Mouse (Mus musculus) heart, adult 2 months (tissue): ENCODE measurements around the gene Cadm1.

Experiments used
- CTCF ChIP-seq: fragments of 200-600 bp; IDR thresholded peaks from 2 replicates; pipeline ENCODE4 v1.8.1; 2022; ENCODE audit warnings: antibody characterized with exemption, mild to moderate bottlenecking, moderate library complexity
- EP300 ChIP-seq: fragments of 200-500 bp; IDR thresholded peaks from 2 replicates; pipeline ENCODE4 v1.6.1; 2011; ENCODE audit warnings: low read depth, low read length, control low read depth; ENCODE audit not compliant: insufficient read depth
- POLR2A ChIP-seq: fragments of 200-500 bp; IDR thresholded peaks from 2 replicates; pipeline ENCODE4 v1.6.1; 2011; ENCODE audit warnings: mild to moderate bottlenecking, low read depth, low read length, control low read depth; ENCODE audit not compliant: insufficient read depth

DNA sequence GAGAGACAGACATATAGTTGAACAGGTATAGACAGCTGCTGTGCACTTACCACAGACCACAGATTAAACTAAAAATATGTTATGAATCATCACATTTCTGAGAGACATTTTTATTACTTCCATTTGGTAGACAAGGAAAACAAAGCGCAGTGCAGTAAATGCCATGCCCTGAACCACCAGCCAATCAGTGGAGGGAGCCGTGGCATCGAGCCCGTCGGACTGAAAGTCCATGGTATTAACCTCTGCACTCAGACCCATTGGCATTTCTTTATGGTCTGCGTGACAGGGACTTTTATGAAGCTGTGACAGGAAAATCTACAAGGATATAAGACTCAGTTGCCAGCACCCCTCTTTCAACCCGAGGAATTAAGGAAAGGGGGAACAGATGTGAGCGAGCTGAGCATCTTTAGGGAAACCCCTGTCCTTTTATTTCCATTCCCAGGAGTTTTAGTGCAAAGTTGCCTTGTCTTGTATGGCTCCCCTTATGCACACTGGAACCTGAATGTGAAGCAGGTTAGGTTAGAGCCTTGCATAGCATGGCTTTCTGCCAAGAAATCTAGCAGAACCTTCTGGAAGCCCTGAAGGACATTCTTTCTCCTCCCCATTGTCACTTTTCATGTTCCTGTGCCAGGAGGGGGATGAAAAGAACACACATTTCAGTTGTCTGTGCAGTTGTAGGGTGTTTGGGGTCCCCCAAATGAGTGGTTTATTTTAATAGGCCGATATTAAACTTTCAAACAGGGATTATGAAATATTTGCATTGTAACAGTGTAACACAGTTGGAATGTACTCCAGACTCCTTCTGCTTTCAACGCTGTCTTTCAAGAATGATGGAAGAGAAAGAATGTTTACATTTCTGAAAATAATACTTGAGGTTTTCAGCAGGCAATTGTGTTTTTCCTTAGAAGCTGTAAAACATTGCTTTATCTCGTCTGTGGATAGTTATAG, 145.1 kb downstream of the Cadm1 start:
- TF ChIP-seq CTCF (no peak), POLR2A (no peak), EP300 (no peak)
